In genomic region chr7:78910336-78911098, GRCm38 (mm10) we compare ENCODE assay signal across 11 mouse cellular contexts. TPM values are rescaled to one million over a fixed set of nuclear protein-coding genes. Genes with fewer than 3 reads are reported as not detected.
DNase-seq lines count a peak whose midpoint lies in the region; ATAC-seq and TF ChIP-seq lines count a peak whose summit lies in the region.
"Had no signal": no experiment of that assay in that cellular context is flagged by ENCODE, and none has a peak within 500 bp of the region (broad histone marks: within the 10 kb centered on the region; RNA-seq: fewer than 3 reads in every experiment).

No protein-coding gene starts in this region.

- no peak for DNase-seq in kidney, adult 2 months
- no peak for DNase-seq in kidney, postnatal 25 days
- DNase-seq in CD4-positive helper T cell, adult 2 months (ENCODE audit: low read depth, low spot score) = peak; percentile 29
- DNase-seq in ZHBTc4 (ENCODE audit: low read depth, low spot score) = peak; percentile 88
- DNase-seq in kidney, adult 18-20 months = no peak
- no peak for DNase-seq in cerebellum, postnatal 36 days

- 0 out of 2 replicates have a peak, but pooled peaks have one; percentile 26 for TF ChIP-seq CTCF in kidney, adult 2 months (conservative IDR thresholded peaks at IDR 0.05; ENCODE audit: insufficient read depth, insufficient read length, low read depth, low read length)

- no peak overlapping the region for H3K4me2 ChIP-seq in midbrain, embryonic 12.5 days (replicated peaks)
- H3K4me2 ChIP-seq in kidney, embryonic 16.5 days (replicated peaks; ENCODE audit: low read depth, low read length) = no peak overlapping the region
- H3K4me2 ChIP-seq: embryonic facial prominence, embryonic 12.5 days; heart, embryonic 11.5 days; limb, embryonic 15.5 days had no signal

- WGBS in kidney, adult 2 months = 55% methylated on average over 6 of the region's 6 CpGs
- WGBS in midbrain, embryonic 12.5 days = 44% methylated on average over 6 of the region's 6 CpGs
- WGBS in kidney, embryonic 16.5 days = 46% methylated on average over 6 of the region's 6 CpGs

- no peak overlapping the region for H3K27ac ChIP-seq in kidney, adult 2 months (ENCODE audit: insufficient read depth, low read depth, low read length)
- no peak overlapping the region for H3K27ac ChIP-seq in midbrain, embryonic 12.5 days (replicated peaks)
- no peak overlapping the region for H3K27ac ChIP-seq in kidney, embryonic 16.5 days (ENCODE audit: low read length)
- H3K27ac ChIP-seq: embryonic facial prominence, embryonic 12.5 days; limb, embryonic 15.5 days had no signal

- no peaks in the 10 kb centered on the region for H3K9me3 ChIP-seq in midbrain, embryonic 12.5 days
- no peaks in the 10 kb centered on the region for H3K9me3 ChIP-seq in kidney, embryonic 16.5 days (ENCODE audit: low read length)
- H3K9me3 ChIP-seq: embryonic facial prominence, embryonic 12.5 days; limb, embryonic 15.5 days had no signal

- TF ChIP-seq POLR2A in kidney, adult 2 months (IDR thresholded peaks at IDR 0.05; ENCODE audit: low read depth, low read length) = no peak

- no peak overlapping the region for H3K4me3 ChIP-seq in kidney, adult 2 months (ENCODE audit: insufficient read depth, low read depth, low read length)
- no peak overlapping the region for H3K4me3 ChIP-seq in midbrain, embryonic 12.5 days
- H3K4me3 ChIP-seq in kidney, embryonic 16.5 days (ENCODE audit: low read length) = no peak overlapping the region
- H3K4me3 ChIP-seq: embryonic facial prominence, embryonic 12.5 days; limb, embryonic 15.5 days had no signal

- H3K27me3 ChIP-seq in kidney, adult 2 months (replicated peaks; ENCODE audit: control insufficient read depth, insufficient read depth, low read length) = no peaks in the 10 kb centered on the region
- peaks cover 23% of the 10 kb centered on the region; the same call in 1 of the 2 replicates for H3K27me3 ChIP-seq in midbrain, embryonic 12.5 days
- no peaks in the 10 kb centered on the region for H3K27me3 ChIP-seq in kidney, embryonic 16.5 days (ENCODE audit: insufficient read depth, low read length)
- H3K27me3 ChIP-seq: embryonic facial prominence, embryonic 12.5 days; limb, embryonic 15.5 days had no signal

- 0 out of 2 replicates have a peak, but pooled peaks have one; percentile 21 for ATAC-seq in midbrain, embryonic 12.5 days (ENCODE audit: low FRiP score, low read depth)
- no peak for ATAC-seq in kidney, embryonic 16.5 days (ENCODE audit: low FRiP score, low TSS enrichment)

- no peaks in the 10 kb centered on the region for H3K36me3 ChIP-seq in kidney, adult 2 months (ENCODE audit: control insufficient read depth, insufficient read depth, low read length)
- peaks cover 16% of the 10 kb centered on the region for H3K36me3 ChIP-seq in midbrain, embryonic 12.5 days
- peaks cover 19% of the 10 kb centered on the region for H3K36me3 ChIP-seq in kidney, embryonic 16.5 days (ENCODE audit: insufficient read depth, low read length)

- no peaks in the 10 kb centered on the region for H3K4me1 ChIP-seq in kidney, adult 2 months (ENCODE audit: control insufficient read depth, insufficient read depth, low read length)
- peaks cover 12% of the 10 kb centered on the region for H3K4me1 ChIP-seq in midbrain, embryonic 12.5 days
- peaks cover 8% of the 10 kb centered on the region for H3K4me1 ChIP-seq in kidney, embryonic 16.5 days (ENCODE audit: insufficient read depth, low read length)

- H3K9ac ChIP-seq in midbrain, embryonic 12.5 days (replicated peaks) = no peak overlapping the region
- H3K9ac ChIP-seq in kidney, embryonic 16.5 days (replicated peaks; ENCODE audit: low read length) = no peak overlapping the region
- H3K9ac ChIP-seq: embryonic facial prominence, embryonic 12.5 days; limb, embryonic 15.5 days had no signal

RNA-seq across cellular contexts. Expression of gene Isg20, which starts 2.7 kb away (rescaled TPM):
- polyA plus RNA-seq in kidney, adult 2 months (2012; rRNA removed) = 10.9 and 12.5 TPM in 2 replicates
- polyA plus RNA-seq in midbrain, embryonic 12.5 days (2016; fragmentation: Nextera tagmentation; extraction: Ambion mirVana) = 0.36 and 0.45 TPM in 2 replicates
- polyA plus RNA-seq in kidney, embryonic 16.5 days (2015; fragmentation: Nextera tagmentation; extraction: Ambion mirVana) = 3.0 TPM in 2 replicates

RNA-seq across cellular contexts. Expression of gene Aen, which starts 14.9 kb away (rescaled TPM):
- 20.1 and 20.7 TPM in 2 replicates for polyA plus RNA-seq in kidney, adult 2 months (2012; rRNA removed)
- 50.1 and 51.3 TPM in 2 replicates for polyA plus RNA-seq in midbrain, embryonic 12.5 days (2016; fragmentation: Nextera tagmentation; extraction: Ambion mirVana)
- polyA plus RNA-seq in kidney, embryonic 16.5 days (2015; fragmentation: Nextera tagmentation; extraction: Ambion mirVana) = 46.8 and 48.0 TPM in 2 replicates

Comparison
In these comparisons a context has a peak if more than half of its experiments do, and no peak if none do; other contexts are left out.
1. DNase-seq: peak in CD4-positive helper T cell, adult 2 months (single experiment) and ZHBTc4 (single experiment); none in kidney, adult 2 months (single experiment), kidney, postnatal 25 days (0 of 2), kidney, adult 18-20 months (single experiment) and cerebellum, postnatal 36 days (0 of 2).